Mouse (Mus musculus): ENCODE results near the gene Gmps. TPM values are rescaled to one million over a fixed set of nuclear protein-coding genes. Genes with fewer than 3 reads are reported as not detected.
A peak's percentile ranks its signal among the peaks of the same experiment; 100 is the strongest.

Gene Gmps
- 10 to 100 TPM; 25.9 to 28.7 TPM for total RNA-seq (2021)
- long read RNA-seq, experiment 1, full-length matches to known transcripts, result 46 of 54 reads
- long read RNA-seq, experiment 1, partial matches to known transcripts, result 3 of 54 reads
- long read RNA-seq, experiment 1, other reads (novel, unspliced or antisense), result 5 of 54 reads
- long read RNA-seq, experiment 2, full-length matches to known transcripts, result 20 of 21 reads
- long read RNA-seq, experiment 2, partial matches to known transcripts, result 0 of 21 reads
- long read RNA-seq, experiment 2, other reads (novel, unspliced or antisense), result 1 of 21 reads

- peak; percentile 96 for DNase-seq
These were observed at the start of gene Gmps for GRCm38 (mm10) chr3:63975955-63976908. Gene Gmps (plus strand): TSS chr3:63976106.

GRCm38 (mm10) chr3:63928878-63929859 is 46.7 kb upstream of the Gmps start, which contains the start of gene E130311K13Rik:
Gene E130311K13Rik (minus strand): TSS chr3:63929472.
- peak; percentile 91 to 92 for DNase-seq

- DNase-seq, result no peak
These were observed 37.0 kb upstream of the Gmps start for GRCm38 (mm10) chr3:63938928-63939327.

- peak; percentile 6 to 7 for DNase-seq
These were observed 34.6 kb upstream of the Gmps start for GRCm38 (mm10) chr3:63941204-63941850.

- DNase-seq, result no peak
These were observed 26.1 kb upstream of the Gmps start for GRCm38 (mm10) chr3:63949837-63950236.

- peak; percentile 6 to 39 for DNase-seq
These were observed 12.3 kb upstream of the Gmps start for GRCm38 (mm10) chr3:63963421-63964099.

GRCm38 (mm10) chr3:63964100-63964921 is 11.6 kb upstream of the Gmps start, which contains the start of gene Slc33a1:
Gene Slc33a1 (minus strand): TSS chr3:63964768.
- DNase-seq, result peak; percentile 99 to 100

GRCm38 (mm10) chr3:63964922-63965249 is 11.0 kb upstream of the Gmps start:
- DNase-seq, result no peak

- no peak for DNase-seq
These were observed 10.0 kb upstream of the Gmps start for GRCm38 (mm10) chr3:63965929-63966328.

- DNase-seq, result no peak
These were observed 2.0 kb downstream of the Gmps start for GRCm38 (mm10) chr3:63977895-63978294.

GRCm38 (mm10) chr3:63986656-63987055 is 10.8 kb downstream of the Gmps start:
- DNase-seq, result no peak

- DNase-seq, result no peak
These were observed 13.0 kb downstream of the Gmps start for GRCm38 (mm10) chr3:63988722-63989440.

- no peak for DNase-seq
These were observed 45.5 kb downstream of the Gmps start for GRCm38 (mm10) chr3:64021436-64021835.

- DNase-seq, result no peak
These were observed 46.0 kb downstream of the Gmps start for GRCm38 (mm10) chr3:64021867-64022266.

GRCm38 (mm10) chr3:64029846-64030245 is 53.9 kb downstream of the Gmps start:
- no peak for DNase-seq

- DNase-seq, result no peak
These were observed 62.4 kb downstream of the Gmps start for GRCm38 (mm10) chr3:64038136-64038841.

- peak; percentile 80 to 93 for DNase-seq
These were observed 64.2 kb downstream of the Gmps start for GRCm38 (mm10) chr3:64039818-64040784.

Data from heart, adult 18-20 months (tissue).